Mouse (Mus musculus) midbrain, embryonic 13.5 days (tissue): ENCODE results near the gene Ppp1r15a. TPM values are rescaled to one million over a fixed set of nuclear protein-coding genes. Genes with fewer than 3 reads are reported as not detected.

Source experiments
- ATAC-seq: fragments of 200-750 bp; cut with Nextera tagmentation; 2 replicates; pipeline ENCODE4 v1.8.0; 2017; ENCODE audit warnings: mild to moderate bottlenecking, moderate TSS enrichment, moderate library complexity
- H3K27ac ChIP-seq: fragments of 300-500 bp; sonication (generic); 2 replicates; pipeline ENCODE4 v1.5.1; 2015; ENCODE audit warnings: inconsistent platforms, mild to moderate bottlenecking, moderate library complexity
- H3K27me3 ChIP-seq: fragments of 300-500 bp; sonication (generic); 2 replicates; pipeline ENCODE4 v1.6.1; 2015; ENCODE audit warnings: mild to moderate bottlenecking, inconsistent platforms
- H3K36me3 ChIP-seq: fragments of 300-500 bp; sonication (generic); 2 replicates; pipeline ENCODE4 v1.6.1; 2015; ENCODE audit warnings: mild to moderate bottlenecking, inconsistent platforms
- H3K4me1 ChIP-seq: fragments of 300-500 bp; sonication (generic); replicated peaks from 2 replicates; pipeline ENCODE4 v1.6.1; 2015; ENCODE audit warnings: inconsistent platforms
- H3K4me2 ChIP-seq: fragments of 300-500 bp; sonication (generic); replicated peaks from 2 replicates; pipeline ENCODE4 v1.6.1; 2015; ENCODE audit warnings: moderate library complexity, mild to moderate bottlenecking, inconsistent platforms
- H3K4me3 ChIP-seq: fragments of 300-500 bp; sonication (generic); replicated peaks from 2 replicates; pipeline ENCODE4 v1.5.1; 2015; ENCODE audit warnings: mild to moderate bottlenecking, inconsistent platforms
- H3K9ac ChIP-seq: fragments of 300-500 bp; sonication (generic); replicated peaks from 2 replicates; pipeline ENCODE4 v1.6.1; 2015; ENCODE audit warnings: mild to moderate bottlenecking, inconsistent platforms
- H3K9me3 ChIP-seq: fragments of 300-500 bp; sonication (generic); 2 replicates; pipeline ENCODE4 v1.6.1; 2016; ENCODE audit warnings: mild to moderate bottlenecking, inconsistent platforms
- WGBS: fragments of 180-500 bp; shearing (Covaris S2); methylation state at CpG from one replicate; pipeline ENCODE4 v1.1.7; 2015; 5-methylcytosine and 5-hydroxymethylcytosine counted together
- polyA plus RNA-seq: library from polyadenylated mRNA; unstranded; fragments of >200 nt; fragmentation: Nextera tagmentation; extraction: Ambion mirVana; gene quantifications from 2 replicates; pipeline ENCODE4 v1.2.1, GENCODE M21; 2015

Ppp1r15a gene
- polyA plus RNA-seq, 1 experiment from 2014 or later: 11.7 TPM

- ATAC-seq: peak; percentile 32
- WGBS: 47% methylated on average over 19 of the region's 19 CpGs
- H3K4me2 ChIP-seq: peak overlapping the region; percentile 92
Measured at GRCm38 (mm10) chr7:45509181-45509882, 16.7 kb downstream of the Ppp1r15a start.

GRCm38 (mm10) chr7:45508561-45508960 lies 17.5 kb downstream of the Ppp1r15a start:
- 93% methylated on average over 6 of the region's 6 CpGs for WGBS
- Histone ChIP-seq H3K36me3 (peaks cover 27% of the 10 kb centered on the region), H3K9ac (no peak overlapping the region), H3K27me3 (no peaks in the 10 kb centered on the region), H3K4me1 (peaks cover 18% of the 10 kb centered on the region), H3K4me2 (no peak overlapping the region), H3K9me3 (no peaks in the 10 kb centered on the region), H3K4me3 (no peak overlapping the region), H3K27ac (no peak overlapping the region)
- no peak for ATAC-seq

More at GRCm38 (mm10) chr7:45509181-45509882, 16.7 kb downstream of the Ppp1r15a start:
- Histone ChIP-seq H3K27me3 (no peaks in the 10 kb centered on the region), H3K9me3 (no peaks in the 10 kb centered on the region), H3K36me3 (peaks cover 22% of the 10 kb centered on the region), H3K27ac (no peak overlapping the region), H3K4me3 (peak overlapping the region; percentile 54), H3K9ac (peak overlapping the region; percentile 76), H3K4me1 (peaks cover 18% of the 10 kb centered on the region)

GRCm38 (mm10) chr7:45507583-45507982 lies 18.5 kb downstream of the Ppp1r15a start:
- Histone ChIP-seq H3K4me1 (peaks cover 18% of the 10 kb centered on the region), H3K4me2 (no peak overlapping the region), H3K36me3 (peaks cover 33% of the 10 kb centered on the region), H3K27ac (no peak overlapping the region), H3K9me3 (no peaks in the 10 kb centered on the region), H3K4me3 (no peak overlapping the region), H3K27me3 (no peaks in the 10 kb centered on the region), H3K9ac (no peak overlapping the region)
- no peak for ATAC-seq
- WGBS: 91% methylated on average over 6 of the region's 6 CpGs

GRCm38 (mm10) chr7:45498427-45498826 lies 27.6 kb downstream of the Ppp1r15a start:
- WGBS: 97% methylated on average over 6 of the region's 6 CpGs
- Histone ChIP-seq H3K27ac (no peak overlapping the region), H3K4me3 (no peak overlapping the region), H3K4me2 (no peak overlapping the region), H3K9ac (no peak overlapping the region), H3K9me3 (no peaks in the 10 kb centered on the region), H3K4me1 (no peaks in the 10 kb centered on the region), H3K27me3 (no peaks in the 10 kb centered on the region), H3K36me3 (peaks cover 95% of the 10 kb centered on the region)
- ATAC-seq: no peak

- Histone ChIP-seq H3K4me2 (no peak overlapping the region), H3K27ac (no peak overlapping the region), H3K9me3 (no peaks in the 10 kb centered on the region), H3K9ac (no peak overlapping the region), H3K4me3 (no peak overlapping the region), H3K4me1 (peaks cover 11% of the 10 kb centered on the region), H3K27me3 (no peaks in the 10 kb centered on the region), H3K36me3 (peaks cover 76% of the 10 kb centered on the region)
- WGBS: 86% methylated on average over 9 of the region's 9 CpGs
- no peak for ATAC-seq
Measured at GRCm38 (mm10) chr7:45494548-45494947, 31.5 kb downstream of the Ppp1r15a start.

- H3K9me3 ChIP-seq: no peaks in the 10 kb centered on the region
- no peak overlapping the region for H3K9ac ChIP-seq
- no peak overlapping the region for H3K27ac ChIP-seq
- H3K27me3 ChIP-seq: no peaks in the 10 kb centered on the region
- peaks cover 61% of the 10 kb centered on the region for H3K36me3 ChIP-seq
- H3K4me1 ChIP-seq: peaks cover 23% of the 10 kb centered on the region
- no peak overlapping the region for H3K4me2 ChIP-seq
- no peak overlapping the region for H3K4me3 ChIP-seq
- 95% methylated on average over 5 of the region's 5 CpGs for WGBS
- no peak for ATAC-seq
Measured at GRCm38 (mm10) chr7:45492951-45493350, 33.1 kb downstream of the Ppp1r15a start.

- no peak overlapping the region for H3K9ac ChIP-seq
- peaks cover 26% of the 10 kb centered on the region for H3K4me1 ChIP-seq
- H3K27ac ChIP-seq: no peak overlapping the region
- H3K9me3 ChIP-seq: no peaks in the 10 kb centered on the region
- no peak overlapping the region for H3K4me2 ChIP-seq
- no peak overlapping the region for H3K4me3 ChIP-seq
- ATAC-seq: no peak
- no peaks in the 10 kb centered on the region for H3K27me3 ChIP-seq
- peaks cover 55% of the 10 kb centered on the region for H3K36me3 ChIP-seq
- WGBS: 95% methylated on average over 8 of the region's 8 CpGs
Measured at GRCm38 (mm10) chr7:45492225-45492844, 33.7 kb downstream of the Ppp1r15a start.

GRCm38 (mm10) chr7:45491264-45491663 lies 34.8 kb downstream of the Ppp1r15a start:
- Histone ChIP-seq H3K4me2 (no peak overlapping the region), H3K27me3 (no peaks in the 10 kb centered on the region), H3K27ac (no peak overlapping the region), H3K9me3 (no peaks in the 10 kb centered on the region), H3K4me3 (no peak overlapping the region), H3K4me1 (peaks cover 26% of the 10 kb centered on the region), H3K9ac (peak overlapping the region; percentile 12; the same call in 1 of the 2 replicates), H3K36me3 (peaks cover 44% of the 10 kb centered on the region)
- ATAC-seq: no peak
- 34% methylated on average over 3 of the region's 3 CpGs for WGBS

- Histone ChIP-seq H3K27me3 (no peaks in the 10 kb centered on the region), H3K36me3 (peaks cover 39% of the 10 kb centered on the region), H3K27ac (no peak overlapping the region), H3K9me3 (no peaks in the 10 kb centered on the region), H3K4me3 (no peak overlapping the region), H3K4me1 (peaks cover 26% of the 10 kb centered on the region), H3K9ac (peak overlapping the region; percentile 12; the same call in 1 of the 2 replicates), H3K4me2 (no peak overlapping the region)
- no peak for ATAC-seq
- WGBS: 42% methylated on average over 9 of the region's 9 CpGs
Measured at GRCm38 (mm10) chr7:45490822-45491221, 35.2 kb downstream of the Ppp1r15a start.

GRCm38 (mm10) chr7:45489578-45489977 lies 36.5 kb downstream of the Ppp1r15a start:
- 88% methylated on average over 7 of the region's 7 CpGs for WGBS
- Histone ChIP-seq H3K27ac (no peak overlapping the region), H3K9me3 (no peaks in the 10 kb centered on the region), H3K4me1 (peaks cover 26% of the 10 kb centered on the region), H3K27me3 (no peaks in the 10 kb centered on the region), H3K9ac (no peak overlapping the region), H3K36me3 (peaks cover 27% of the 10 kb centered on the region), H3K4me2 (no peak overlapping the region), H3K4me3 (no peak overlapping the region)
- no peak for ATAC-seq

- Histone ChIP-seq H3K9ac (peak within 1 kb of the TSS; percentile 65), H3K9me3 (no peaks in the 10 kb centered on the region), H3K36me3 (peaks cover 17% of the 10 kb centered on the region), H3K4me1 (peaks cover 26% of the 10 kb centered on the region), H3K4me2 (peak within 1 kb of the TSS; percentile 57), H3K27ac (peak within 1 kb of the TSS; percentile 86), H3K4me3 (peak within 1 kb of the TSS; percentile 40), H3K27me3 (no peaks in the 10 kb centered on the region)
- WGBS: 9% methylated on average over 38 of the region's 38 CpGs
- peak; percentile 78 for ATAC-seq
Measured at GRCm38 (mm10) chr7:45488293-45489204, 37.5 kb downstream of the Ppp1r15a start, which contains the start of gene Dhdh. Gene Dhdh, minus strand, starts transcription at chr7:45488805.
